14 mouse cellular contexts compared by ENCODE assay signal in the genomic region with DNA sequence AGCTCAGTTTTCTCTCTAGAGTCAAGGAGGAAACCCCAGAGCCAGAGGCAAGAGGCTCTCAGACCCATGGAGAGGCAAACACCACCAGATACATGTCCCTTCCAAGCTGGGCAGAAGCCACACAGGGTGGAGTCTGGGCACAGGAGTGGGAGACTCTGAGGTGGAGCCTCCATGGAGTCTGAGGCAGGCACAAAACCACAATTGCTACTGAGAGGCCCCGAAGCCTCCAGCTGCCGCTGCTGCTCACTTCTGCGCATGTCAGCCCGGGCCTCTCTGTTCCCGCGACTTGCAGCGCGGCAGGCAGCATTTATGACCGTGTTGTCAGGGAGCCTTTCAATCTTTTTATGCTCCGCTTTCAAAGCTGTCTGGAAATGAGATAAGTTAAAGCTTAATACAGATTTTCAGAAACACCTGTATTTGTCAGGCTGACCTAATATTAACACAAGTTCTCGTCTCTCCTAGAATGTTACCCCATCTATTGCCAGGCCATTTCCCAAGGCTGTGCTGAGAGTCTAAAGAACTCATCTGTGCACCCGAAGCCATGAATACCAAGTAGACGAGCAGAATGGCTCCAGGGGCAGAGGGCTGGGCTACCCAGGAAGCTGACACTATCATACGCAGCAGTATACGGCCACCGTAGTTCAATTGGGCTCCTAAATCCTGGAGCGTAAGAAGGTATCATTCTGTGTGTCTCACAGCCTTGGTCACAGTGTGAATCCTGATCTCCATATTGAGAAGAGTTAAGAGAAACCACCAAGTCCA. TPM values are rescaled to one million over a fixed set of nuclear protein-coding genes. Genes with fewer than 3 reads are reported as not detected.
A peak's percentile ranks its signal among the peaks of the same experiment; 100 is the strongest.
DNase-seq lines count a peak whose midpoint lies in the region; ATAC-seq lines count a peak whose summit lies in the region.
"Had no signal": no experiment of that assay in that cellular context is flagged by ENCODE, and none has a peak within 500 bp of the region (broad histone marks: within the 10 kb centered on the region; RNA-seq: fewer than 3 reads in every experiment).

No protein-coding gene starts in this region.

- no peak overlapping the region for H3K4me3 ChIP-seq in midbrain, embryonic 14.5 days (replicated peaks; ENCODE audit: low read depth, low read length)
- no peak overlapping the region for H3K4me3 ChIP-seq in midbrain, embryonic 10.5 days
- H3K4me3 ChIP-seq in hindbrain, embryonic 14.5 days (replicated peaks; ENCODE audit: low read length), result no peak overlapping the region
- 0 out of 2 replicates have a peak overlapping the region, but pooled peaks have one; percentile 3 for H3K4me3 ChIP-seq in neural tube, embryonic 13.5 days
- H3K4me3 ChIP-seq: heart, embryonic 13.5 days; layer of hippocampus, adult 2 months; liver, embryonic 13.5 days had no signal

- H3K9me3 ChIP-seq in midbrain, embryonic 14.5 days (ENCODE audit: control insufficient read depth, low read length), result no peaks in the 10 kb centered on the region
- no peaks in the 10 kb centered on the region for H3K9me3 ChIP-seq in midbrain, embryonic 10.5 days (replicated peaks)
- H3K9me3 ChIP-seq in hindbrain, embryonic 14.5 days (ENCODE audit: control insufficient read depth, low read length), result no peaks in the 10 kb centered on the region
- H3K9me3 ChIP-seq in neural tube, embryonic 13.5 days, result no peaks in the 10 kb centered on the region
- H3K9me3 ChIP-seq: heart, embryonic 13.5 days had no signal

- no peak overlapping the region for H3K9ac ChIP-seq in midbrain, embryonic 14.5 days (replicated peaks; ENCODE audit: low read length)
- peak overlapping the region; percentile 39; the same call in 1 of the 2 replicates for H3K9ac ChIP-seq in hindbrain, embryonic 14.5 days
- peak overlapping the region; percentile 55 for H3K9ac ChIP-seq in neural tube, embryonic 13.5 days
- H3K9ac ChIP-seq: heart, embryonic 13.5 days; liver, embryonic 13.5 days had no signal

- H3K4me1 ChIP-seq in midbrain, embryonic 14.5 days (ENCODE audit: control insufficient read depth, insufficient read depth, low read length), result no peaks in the 10 kb centered on the region
- peaks cover 12% of the 10 kb centered on the region for H3K4me1 ChIP-seq in midbrain, embryonic 10.5 days
- peaks cover 21% of the 10 kb centered on the region for H3K4me1 ChIP-seq in hindbrain, embryonic 14.5 days (replicated peaks; ENCODE audit: control insufficient read depth, insufficient read depth, low read length)
- peaks cover 59% of the 10 kb centered on the region for H3K4me1 ChIP-seq in neural tube, embryonic 13.5 days (replicated peaks)
- H3K4me1 ChIP-seq: liver, embryonic 13.5 days had no signal

- ATAC-seq in frontal cortex, adult (ENCODE audit: low TSS enrichment), result 0 out of 2 replicates have a peak, but pooled peaks have one; percentile 27
- no peak for ATAC-seq in midbrain, embryonic 14.5 days (ENCODE audit: low FRiP score, low TSS enrichment)
- no peak for ATAC-seq in hindbrain, embryonic 14.5 days (ENCODE audit: low FRiP score)
- peak; percentile 76 for ATAC-seq in neural tube, embryonic 13.5 days (ENCODE audit: low read depth)

- no peak for DNase-seq in frontal cortex, adult 2 months (ENCODE audit: extremely low spot score in 1 of 2, low spot score in 1 of 2)
- DNase-seq in midbrain, embryonic 14.5 days, result peak; percentile 77
- no peak for DNase-seq in midbrain, embryonic 10.5 days (ENCODE audit: low spot score)
- DNase-seq in hindbrain, embryonic 14.5 days (ENCODE audit: low spot score), result peak; percentile 46
- DNase-seq in heart, adult 11 months, result no peak
- no peak for DNase-seq in thymus, postnatal 10 days (ENCODE audit: low spot score in 2 of 2)
- DNase-seq: cerebellum, adult 11-12 months; liver, embryonic 13.5 days; spleen, adult 18-20 months; thymus, adult 2 months had no signal

- H3K27ac ChIP-seq in midbrain, embryonic 14.5 days (replicated peaks; ENCODE audit: low read depth, low read length), result 0 out of 2 replicates have a peak overlapping the region, but pooled peaks have one; percentile 26
- H3K27ac ChIP-seq in midbrain, embryonic 10.5 days (replicated peaks), result no peak overlapping the region
- H3K27ac ChIP-seq in hindbrain, embryonic 14.5 days, result peak overlapping the region; percentile 55; the same call in 1 of the 2 replicates
- H3K27ac ChIP-seq in neural tube, embryonic 13.5 days (replicated peaks), result peak overlapping the region; percentile 84
- H3K27ac ChIP-seq: heart, embryonic 13.5 days; layer of hippocampus, adult 2 months; liver, embryonic 13.5 days had no signal

- WGBS in midbrain, embryonic 14.5 days, result 60% methylated on average over 17 of the region's 17 CpGs
- 90% methylated on average over 17 of the region's 17 CpGs for WGBS in midbrain, embryonic 10.5 days
- WGBS in hindbrain, embryonic 14.5 days, result 62% methylated on average over 17 of the region's 17 CpGs
- 14% methylated on average over 17 of the region's 17 CpGs for WGBS in neural tube, embryonic 13.5 days

- no peaks in the 10 kb centered on the region for H3K27me3 ChIP-seq in midbrain, embryonic 14.5 days (ENCODE audit: control insufficient read depth, insufficient read depth, low read length)
- no peaks in the 10 kb centered on the region for H3K27me3 ChIP-seq in midbrain, embryonic 10.5 days (ENCODE audit: low read depth, poor library complexity, severe bottlenecking)
- H3K27me3 ChIP-seq in hindbrain, embryonic 14.5 days (ENCODE audit: control insufficient read depth, insufficient read depth, low read length), result no peaks in the 10 kb centered on the region
- H3K27me3 ChIP-seq in neural tube, embryonic 13.5 days, result 0 out of 2 replicates have a peak, but pooled peaks cover 3% of the 10 kb centered on the region
- H3K27me3 ChIP-seq: liver, embryonic 13.5 days had no signal

- H3K4me2 ChIP-seq in midbrain, embryonic 14.5 days (ENCODE audit: low read length), result no peak overlapping the region
- no peak overlapping the region for H3K4me2 ChIP-seq in hindbrain, embryonic 14.5 days (replicated peaks)
- peak overlapping the region; percentile 45 for H3K4me2 ChIP-seq in neural tube, embryonic 13.5 days
- H3K4me2 ChIP-seq: heart, embryonic 13.5 days; liver, embryonic 13.5 days had no signal

- no peaks in the 10 kb centered on the region for H3K36me3 ChIP-seq in midbrain, embryonic 14.5 days (ENCODE audit: control insufficient read depth, insufficient read depth, low read length)
- no peaks in the 10 kb centered on the region for H3K36me3 ChIP-seq in midbrain, embryonic 10.5 days
- H3K36me3 ChIP-seq in hindbrain, embryonic 14.5 days (replicated peaks; ENCODE audit: control insufficient read depth, insufficient read depth), result no peaks in the 10 kb centered on the region
- no peaks in the 10 kb centered on the region for H3K36me3 ChIP-seq in neural tube, embryonic 13.5 days
- H3K36me3 ChIP-seq: heart, embryonic 13.5 days; liver, embryonic 13.5 days had no signal

RNA-seq across cellular contexts. Expression of gene Cdh13, which starts 30.1 kb away (rescaled TPM):
- 39.9 and 44.9 TPM in 2 replicates for polyA plus RNA-seq in frontal cortex, adult 2 months (2012; rRNA removed)
- 131 and 143 TPM in 2 replicates for polyA plus RNA-seq in midbrain, embryonic 14.5 days (2014; fragmentation: Nextera tagmentation; extraction: Ambion mirVana)
- polyA plus RNA-seq in midbrain, embryonic 10.5 days (2016; fragmentation: Nextera tagmentation; extraction: Ambion mirVana), result 2.5 and 6.0 TPM in 2 replicates
- polyA plus RNA-seq in hindbrain, embryonic 14.5 days (2014; fragmentation: Nextera tagmentation; extraction: Ambion mirVana), result 134 and 166 TPM in 2 replicates
- polyA plus RNA-seq in neural tube, embryonic 13.5 days (2015; fragmentation: Nextera tagmentation; extraction: Ambion mirVana), result 60.9 and 69.8 TPM in 2 replicates

Comparison
In these comparisons a context has a peak if more than half of its experiments do, and no peak if none do; other contexts are left out.
1. DNase-seq: peak in midbrain, embryonic 14.5 days (single experiment) and hindbrain, embryonic 14.5 days (single experiment); none in frontal cortex, adult 2 months (0 of 2), midbrain, embryonic 10.5 days (single experiment), heart, adult 11 months (single experiment) and thymus, postnatal 10 days (0 of 2).
2. ATAC-seq: peak in frontal cortex, adult (single experiment) and neural tube, embryonic 13.5 days (single experiment); none in midbrain, embryonic 14.5 days (single experiment) and hindbrain, embryonic 14.5 days (single experiment).